Mouse (Mus musculus) CH12.LX (cell line): Measurements from ENCODE around the gene Pdgfa. TPM values are rescaled to one million over a fixed set of nuclear protein-coding genes. Genes with fewer than 3 reads are reported as not detected.

Source experiments
- DNase-seq: peaks from one replicate; pipeline ENCODE4 v3.0.0-alpha.2; 2013; ENCODE audit errors: extremely low read depth
- H3K27ac ChIP-seq: 2 replicates; pipeline ENCODE4 v1.5.1; 2012; ENCODE audit warnings: low read depth, mild to moderate bottlenecking, control low read depth, moderate library complexity; ENCODE audit not compliant: insufficient read depth
- H3K27me3 ChIP-seq: replicated peaks from 2 replicates; pipeline ENCODE3; 2012; ENCODE audit warnings: inconsistent platforms
- H3K36me3 ChIP-seq, 2 experiments: replicated peaks in 1 of 2; 2 replicates each; pipeline versions ENCODE3 to v1.6.1; 2012; ENCODE audit warnings: inconsistent platforms in 1 of 2, low read length in 1 of 2, mild to moderate bottlenecking in 1 of 2, mixed read lengths in 1 of 2, moderate library complexity in 1 of 2; ENCODE audit not compliant: control insufficient read depth in 1 of 2, insufficient read depth in 1 of 2
- H3K4me1 ChIP-seq, 2 experiments: 2 replicates each; pipeline ENCODE4 v1.6.1; 2012; ENCODE audit warnings: inconsistent platforms in 1 of 2, moderate library complexity in 1 of 2; ENCODE audit not compliant: insufficient read depth in 2 of 2, control insufficient read depth in 1 of 2
- H3K4me2 ChIP-seq: 2 replicates; pipeline ENCODE4 v1.6.1; 2012; ENCODE audit warnings: low read depth, mild to moderate bottlenecking, control low read depth; ENCODE audit not compliant: poor library complexity, insufficient read depth, severe bottlenecking
- H3K4me3 ChIP-seq, 3 experiments: fragments of 150-350 bp in 1 of 3; sonication (generic) in 1 of 3; replicated peaks in 1 of 3; 2 replicates each; pipeline versions ENCODE3 to v1.5.1; 2011 to 2012; ENCODE audit warnings: low read depth in 2 of 3, low read length in 2 of 3, mild to moderate bottlenecking in 2 of 3, moderate library complexity in 2 of 3, control low read depth in 1 of 3, improper control_type of control experiment in 1 of 3, inconsistent platforms in 1 of 3, mixed read lengths in 1 of 3; ENCODE audit not compliant: poor library complexity in 1 of 3
- H3K79me2 ChIP-seq: replicated peaks from 2 replicates; pipeline ENCODE4 v1.6.1; 2012; ENCODE audit warnings: mild to moderate bottlenecking, moderate library complexity; ENCODE audit not compliant: control insufficient read depth, poor library complexity, insufficient read depth, severe bottlenecking; ENCODE audit errors: extremely low read depth
- H3K9ac ChIP-seq: 2 replicates; pipeline ENCODE4 v1.6.1; 2012; ENCODE audit warnings: low read depth, mild to moderate bottlenecking, control low read depth, moderate library complexity; ENCODE audit not compliant: insufficient read depth
- H3K9me3 ChIP-seq: replicated peaks from 2 replicates; pipeline ENCODE3; 2012; ENCODE audit warnings: low read length, inconsistent platforms, mixed read lengths
- BHLHE40 ChIP-seq: IDR thresholded peaks from 2 replicates; pipeline ENCODE4 v1.6.1; 2011; ENCODE audit warnings: mild to moderate bottlenecking, low read depth, low read length, improper control_type of control experiment
- CHD1 ChIP-seq: IDR thresholded peaks from 2 replicates; pipeline ENCODE4 v1.6.1; 2012; ENCODE audit warnings: low read depth, low read length, improper control_type of control experiment, inconsistent platforms
- CHD2 ChIP-seq: IDR thresholded peaks from 2 replicates; pipeline ENCODE4 v1.6.1; 2011; ENCODE audit warnings: low read length, improper control_type of control experiment
- CTCF ChIP-seq, 2 experiments: IDR thresholded peaks in 1 of 2; conservative IDR thresholded peaks in 1 of 2; 2 replicates each; pipeline ENCODE4 v1.5.1; 2011 to 2012; ENCODE audit warnings: low read depth in 2 of 2, low read length in 2 of 2, improper control_type of control experiment in 1 of 2, inconsistent platforms in 1 of 2, mild to moderate bottlenecking in 1 of 2, moderate library complexity in 1 of 2
- ELF1 ChIP-seq: IDR thresholded peaks from 2 replicates; pipeline ENCODE4 v1.6.1; 2014; ENCODE audit warnings: low read depth, mild to moderate bottlenecking, inconsistent platforms, low read length, improper control_type of control experiment
- EP300 ChIP-seq: IDR thresholded peaks from 2 replicates; pipeline ENCODE4 v1.6.1; 2011; ENCODE audit warnings: low read length, improper control_type of control experiment
- ETS1 ChIP-seq: conservative IDR thresholded peaks from 2 replicates; pipeline ENCODE4 v1.6.1; 2012; ENCODE audit warnings: low read depth, mild to moderate bottlenecking, inconsistent platforms, low read length, improper control_type of control experiment, moderate library complexity
- GABPA ChIP-seq: IDR thresholded peaks from 2 replicates; pipeline ENCODE4 v1.6.1; 2012; ENCODE audit warnings: low read depth, low read length, improper control_type of control experiment, inconsistent platforms; ENCODE audit not compliant: insufficient replicate concordance
- IRF4 ChIP-seq: IDR thresholded peaks from 2 replicates; pipeline ENCODE4 v1.6.1; 2014; ENCODE audit warnings: low read depth, mild to moderate bottlenecking, inconsistent platforms, low read length, improper control_type of control experiment
- JUND ChIP-seq: conservative IDR thresholded peaks from 2 replicates; pipeline ENCODE4 v1.6.1; 2011; ENCODE audit warnings: low read depth, low read length, improper control_type of control experiment
- MAFK ChIP-seq: IDR thresholded peaks from 2 replicates; pipeline ENCODE4 v1.6.1; 2011; ENCODE audit warnings: low read length, improper control_type of control experiment; ENCODE audit not compliant: insufficient replicate concordance
- MAX ChIP-seq: IDR thresholded peaks from 2 replicates; pipeline ENCODE4 v1.6.1; 2011; ENCODE audit warnings: low read length, improper control_type of control experiment
- MYC ChIP-seq: IDR thresholded peaks from 2 replicates; pipeline ENCODE4 v1.6.1; 2011; ENCODE audit warnings: low read depth, mild to moderate bottlenecking, improper control_type of control experiment, low read length
- PAX5 ChIP-seq: IDR thresholded peaks from 2 replicates; pipeline ENCODE4 v1.6.1; 2012; ENCODE audit warnings: low read length, inconsistent platforms, mixed read lengths
- RAD21 ChIP-seq: IDR thresholded peaks from 2 replicates; pipeline ENCODE4 v1.6.1; 2011; ENCODE audit warnings: low read depth, mild to moderate bottlenecking, low read length, improper control_type of control experiment, moderate library complexity
- SIN3A ChIP-seq: IDR thresholded peaks from 2 replicates; pipeline ENCODE4 v1.6.1; 2012; ENCODE audit warnings: low read length, improper control_type of control experiment, inconsistent platforms
- SMC3 ChIP-seq: IDR thresholded peaks from 2 replicates; pipeline ENCODE4 v1.6.1; 2011; ENCODE audit warnings: low read depth, low read length, improper control_type of control experiment
- TBP ChIP-seq: conservative IDR thresholded peaks from 2 replicates; pipeline ENCODE4 v1.6.1; 2011; ENCODE audit warnings: low read depth, low read length, improper control_type of control experiment
- TCF12 ChIP-seq: IDR thresholded peaks from 2 replicates; pipeline ENCODE4 v1.6.1; 2014; ENCODE audit warnings: low read depth, mild to moderate bottlenecking, inconsistent platforms, low read length, improper control_type of control experiment
- UBTF ChIP-seq: IDR thresholded peaks from 2 replicates; pipeline ENCODE4 v1.6.1; 2012; ENCODE audit warnings: low read depth, mild to moderate bottlenecking, inconsistent platforms, low read length, improper control_type of control experiment, moderate library complexity
- ZMIZ1 ChIP-seq: IDR thresholded peaks from 2 replicates; pipeline ENCODE4 v1.6.1; 2012; ENCODE audit warnings: low read depth, mild to moderate bottlenecking, inconsistent platforms, low read length, improper control_type of control experiment
- dilution Hi-C: fragments of 300-500 bp; cut with MboI; formaldehyde crosslinking; loops from 2 replicates; pipeline ENCODE4 v1.14.3; 2020; ENCODE audit warnings: low sequenced_read_pairs; ENCODE audit not compliant: extremely low pct_unique_long_range_greater_than_20kb, extremely low pct_ligation_motif_present
- in situ Hi-C: fragments of 300-500 bp; cut with MboI; formaldehyde crosslinking; loops from 3 replicates; pipeline ENCODE4 v1.14.3; 2019; ENCODE audit warnings: low sequenced_read_pairs, low pct_ligation_motif_present, low pct_unique_long_range_greater_than_20kb, mixed read lengths
- polyA plus RNA-seq: library from polyadenylated mRNA; unstranded; fragments of >175 nt; gene quantifications from 2 replicates; pipeline ENCODE4 v1.2.1, GENCODE M21; 2012; ENCODE audit warnings: low read depth; ENCODE audit not compliant: insufficient read length
- total RNA-seq, 2 experiments: library from RNA; depleted of rRNA; stranded (reverse); fragments of 300-350 nt in 1 of 2; fragments of >200 nt in 1 of 2; gene quantifications; 2 replicates each; pipeline ENCODE4 v1.2.3; 2012 to 2014

Gene Pdgfa
- total and polyA plus RNA-seq, 3 experiments, result 26.5 to 30.7 (median 27.5) TPM

DNA sequence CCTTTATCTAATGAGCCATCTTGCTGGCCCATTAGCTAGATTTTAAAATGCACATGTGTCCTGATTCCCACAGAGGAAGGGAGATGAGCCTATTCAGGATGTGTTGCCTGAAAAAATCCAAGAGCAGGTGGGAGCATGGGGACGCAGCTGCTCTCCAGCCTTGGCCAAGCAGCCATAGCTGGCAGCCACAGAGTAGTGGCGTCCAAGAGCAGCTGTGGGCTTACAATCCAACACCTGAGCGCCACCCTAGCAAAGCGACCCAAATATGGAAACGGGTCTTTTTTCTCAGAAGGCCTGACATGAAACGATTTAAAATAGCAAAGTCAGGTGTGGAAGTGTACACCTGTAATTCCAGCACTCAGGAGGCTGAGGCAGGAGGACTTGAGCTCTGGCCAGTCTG, 7.4 kb upstream of the Pdgfa start:
- no peak overlapping the region for H3K4me3 ChIP-seq
- no peaks in the 10 kb centered on the region for H3K27me3 ChIP-seq
- dilution Hi-C loops, result no loop called here
- TF ChIP-seq MAX, result no peak
- TF ChIP-seq SIN3A, result no peak
- no peak for TF ChIP-seq CHD2
- TF ChIP-seq IRF4, result no peak
- no peak for TF ChIP-seq GABPA
- no peak for TF ChIP-seq MYC
- TF ChIP-seq JUND, result no peak
- TF ChIP-seq PAX5, result no peak
- TF ChIP-seq CHD1, result no peak
- TF ChIP-seq EP300, result no peak
- TF ChIP-seq ETS1, result no peak
- no peak for TF ChIP-seq UBTF
- no peak for TF ChIP-seq CTCF (conservative IDR thresholded peaks at IDR 0.05 in 1 of 2, IDR thresholded peaks at IDR 0.05 in 1 of 2; ENCODE audit: low read depth in 2 of 2, low read length in 2 of 2)
- no peak for TF ChIP-seq ZMIZ1
- no peak for TF ChIP-seq ELF1
- no peak for TF ChIP-seq BHLHE40
- TF ChIP-seq RAD21, result no peak
- TF ChIP-seq SMC3, result no peak
- TF ChIP-seq TBP, result no peak
- no peak for TF ChIP-seq TCF12
- no peak for DNase-seq
- H3K4me1 ChIP-seq, result peaks cover 0 to 8% of the 10 kb centered on the region in 2 experiments; a peak in 1 of 4 replicates
- H3K79me2 ChIP-seq, result no peaks in the 10 kb centered on the region
- H3K27ac ChIP-seq, result no peak overlapping the region
- H3K36me3 ChIP-seq, result no peaks in the 10 kb centered on the region
- peaks cover 8% of the 10 kb centered on the region for H3K9me3 ChIP-seq
- in situ Hi-C loops, result no loop called here
- H3K9ac ChIP-seq, result no peak overlapping the region
- H3K4me2 ChIP-seq, result no peak overlapping the region

DNA sequence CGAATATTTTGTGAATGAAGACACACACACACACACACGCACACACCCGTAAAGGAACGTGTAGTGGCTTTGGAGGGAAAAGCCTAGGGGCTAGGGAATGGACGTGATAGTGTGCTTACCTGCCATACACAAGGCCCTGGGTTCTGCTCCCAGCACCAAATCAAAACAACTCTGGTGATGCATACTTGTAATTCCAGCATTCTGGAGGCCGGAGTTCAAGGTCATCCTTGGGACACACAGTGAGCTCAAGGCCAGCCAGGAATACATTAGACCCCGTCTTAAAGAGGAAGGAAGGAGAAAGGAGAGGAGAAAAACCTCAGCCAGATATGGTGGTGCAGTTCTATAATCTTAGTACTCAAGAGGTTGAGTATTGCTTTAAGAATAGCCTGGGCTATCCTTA, 2.5 kb upstream of the Pdgfa start:
- H3K36me3 ChIP-seq, result peaks cover 0 to 7% of the 10 kb centered on the region in 2 experiments
- H3K4me2 ChIP-seq, result no peak overlapping the region
- in situ Hi-C loops, result no loop called here
- dilution Hi-C loops, result no loop called here
- H3K9ac ChIP-seq, result no peak overlapping the region
- H3K9me3 ChIP-seq, result peaks cover 16% of the 10 kb centered on the region
- no peaks in the 10 kb centered on the region for H3K79me2 ChIP-seq
- no peak for TF ChIP-seq UBTF
- no peak for TF ChIP-seq ELF1
- TF ChIP-seq MAFK, result no peak
- TF ChIP-seq, all 38 proteins: peak for 0
- H3K27me3 ChIP-seq, result no peaks in the 10 kb centered on the region
- no peak overlapping the region for H3K4me3 ChIP-seq
- peaks cover 4 to 9% of the 10 kb centered on the region in 2 experiments; a peak in 2 of 4 replicates for H3K4me1 ChIP-seq
- no peak for DNase-seq
- no peak overlapping the region for H3K27ac ChIP-seq
